Mouse (Mus musculus) stomach, postnatal 0 days (tissue): ENCODE data around the gene Amn.

Experiments
- CTCF ChIP-seq: IDR thresholded peaks from 2 replicates; pipeline ENCODE4 v1.5.1; 2016; ENCODE audit warnings: antibody characterized with exemption, low read depth, mild to moderate bottlenecking, moderate library complexity
- EP300 ChIP-seq: optimal IDR thresholded peaks from 2 replicates; pipeline ENCODE3; 2016; ENCODE audit warnings: antibody characterized with exemption

DNA sequence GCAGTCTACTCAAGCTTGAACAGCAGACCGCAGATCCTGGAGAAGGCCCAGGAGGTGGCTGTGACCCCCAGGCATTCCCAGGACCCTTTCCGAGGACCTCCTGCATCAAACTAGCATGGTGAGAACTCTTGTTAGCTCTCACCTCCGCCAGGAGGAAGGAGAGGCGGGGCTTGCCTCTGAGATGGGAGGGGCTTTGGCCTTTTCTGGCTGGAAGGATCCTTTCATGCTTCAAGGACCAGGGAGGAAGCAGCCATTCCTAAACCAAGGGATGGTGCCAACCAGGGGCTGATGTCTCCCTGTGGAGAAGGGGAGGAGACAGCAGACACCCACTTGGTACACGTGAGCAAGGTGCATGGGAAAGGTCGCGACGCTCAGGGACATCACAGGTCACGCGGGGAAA lies 13.6 kb downstream of the Amn start:
- TF ChIP-seq EP300 (no peak), CTCF (no peak)
